Mouse (Mus musculus): Measurements from ENCODE around the gene Gm20388.

- TF ChIP-seq CTCF (IDR thresholded peaks at IDR 0.05; ENCODE audit: extremely low read depth, insufficient read depth, low read length) (no peak), POLR2A (IDR thresholded peaks at IDR 0.05; ENCODE audit: extremely low read depth, insufficient read depth, low read length) (no peak)
Measured at GRCm38 (mm10) chr8:123865786-123866185, 3955.1 kb downstream of the Gm20388 start.

All from cortical plate, adult 2 months (tissue).